Mouse (Mus musculus) forebrain, postnatal 0 days (tissue): ENCODE measurements at regions not wholly inside any gene's neighbourhood (a gene's known extent, or its start where the extent isn't known, plus 50 kb on each side); places are given as distances from the start of the nearest gene placed in this dataset.

Source experiments
- ATAC-seq: fragments of 200-750 bp; cut with Nextera tagmentation; 2 replicates; pipeline ENCODE4 v1.8.0; 2017; ENCODE audit warnings: mild to moderate bottlenecking, moderate library complexity
- DNase-seq: peaks from one replicate; pipeline ENCODE4 v3.0.0-alpha.2; 2015
- H3K27ac ChIP-seq: fragments of 300-500 bp; sonication (generic); 2 replicates; pipeline ENCODE4 v1.5.1; 2014; ENCODE audit warnings: low read depth, mild to moderate bottlenecking, antibody characterized with exemption, low read length, moderate library complexity, mixed read lengths
- H3K27me3 ChIP-seq: fragments of 300-500 bp; sonication (generic); 2 replicates; pipeline ENCODE4 v1.6.1; 2014; ENCODE audit warnings: mild to moderate bottlenecking, low read length, mixed read lengths; ENCODE audit not compliant: insufficient read depth
- H3K36me3 ChIP-seq: fragments of 300-500 bp; sonication (generic); 2 replicates; pipeline ENCODE4 v1.6.1; 2014; ENCODE audit warnings: mild to moderate bottlenecking, moderate library complexity; ENCODE audit not compliant: insufficient read depth
- H3K4me1 ChIP-seq: fragments of 300-500 bp; sonication (generic); 2 replicates; pipeline ENCODE4 v1.6.1; 2014; ENCODE audit warnings: antibody characterized with exemption; ENCODE audit not compliant: insufficient read depth
- H3K4me2 ChIP-seq: fragments of 300-500 bp; sonication (generic); 2 replicates; pipeline ENCODE4 v1.6.1; 2014; ENCODE audit warnings: low read depth, mild to moderate bottlenecking, moderate library complexity
- H3K4me3 ChIP-seq: fragments of 300-500 bp; sonication (generic); 2 replicates; pipeline ENCODE4 v1.5.1; 2014; ENCODE audit warnings: low read depth, low read length, mixed read lengths
- H3K9ac ChIP-seq: fragments of 300-500 bp; sonication (generic); 2 replicates; pipeline ENCODE4 v1.6.1; 2014; ENCODE audit warnings: mild to moderate bottlenecking
- H3K9me3 ChIP-seq: fragments of 300-500 bp; sonication (generic); 2 replicates; pipeline ENCODE4 v1.6.1; 2016; ENCODE audit warnings: low read length
- CTCF ChIP-seq: sonication (generic); IDR thresholded peaks from 2 replicates; pipeline ENCODE4 v1.5.1; 2016; ENCODE audit warnings: antibody characterized with exemption, control low read depth, low read depth
- WGBS: fragments of 180-500 bp; shearing (Covaris S2); extraction: QIAGEN DNeasy Blood & Tissue Kit; methylation state at CpG from one replicate; pipeline ENCODE4 v1.1.7; 2014; 5-methylcytosine and 5-hydroxymethylcytosine counted together

GRCm38 (mm10) chr3:78077822-78078221 lies 1208.5 kb downstream of the Rapgef2 start:
- H3K27me3 ChIP-seq, result no peaks in the 10 kb centered on the region
- no peak overlapping the region for H3K27ac ChIP-seq
- H3K9me3 ChIP-seq, result no peaks in the 10 kb centered on the region
- H3K4me2 ChIP-seq, result no peak overlapping the region
- no peak for TF ChIP-seq CTCF
- DNase-seq (no peak), ATAC-seq (no peak)
- H3K36me3 ChIP-seq, result no peaks in the 10 kb centered on the region
- 86% methylated on average over 2 of the region's 2 CpGs for WGBS
- H3K4me1 ChIP-seq, result no peaks in the 10 kb centered on the region
- no peak overlapping the region for H3K4me3 ChIP-seq
- H3K9ac ChIP-seq, result no peak overlapping the region

DNA sequence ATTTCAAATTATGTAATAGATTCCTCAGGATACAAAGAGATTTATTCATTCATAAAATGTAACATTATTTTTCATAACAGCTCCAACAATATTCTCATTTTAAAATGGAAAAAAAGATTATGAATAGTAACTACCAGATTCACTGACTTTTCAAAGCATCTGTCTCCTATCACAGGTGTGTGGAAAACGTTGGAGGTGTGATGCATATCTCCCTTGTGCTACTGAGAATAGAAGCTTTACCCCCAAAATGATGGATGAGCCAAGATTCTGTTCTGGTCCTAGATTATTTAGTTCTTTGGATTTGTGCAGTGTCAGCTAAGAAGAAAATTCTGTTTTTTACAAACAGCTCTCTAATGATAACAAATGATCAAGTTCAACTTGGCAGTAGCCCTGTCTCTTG lies 1209.0 kb downstream of the Rapgef2 start:
- Histone ChIP-seq H3K9me3 (no peaks in the 10 kb centered on the region), H3K27me3 (no peaks in the 10 kb centered on the region), H3K36me3 (no peaks in the 10 kb centered on the region), H3K9ac (no peak overlapping the region), H3K4me2 (no peak overlapping the region), H3K27ac (no peak overlapping the region), H3K4me1 (no peaks in the 10 kb centered on the region), H3K4me3 (no peak overlapping the region)
- TF ChIP-seq CTCF, result no peak
- no peak for ATAC-seq
- DNase-seq, result no peak
- 50% methylated on average over 1 of the region's 1 CpGs for WGBS

DNA sequence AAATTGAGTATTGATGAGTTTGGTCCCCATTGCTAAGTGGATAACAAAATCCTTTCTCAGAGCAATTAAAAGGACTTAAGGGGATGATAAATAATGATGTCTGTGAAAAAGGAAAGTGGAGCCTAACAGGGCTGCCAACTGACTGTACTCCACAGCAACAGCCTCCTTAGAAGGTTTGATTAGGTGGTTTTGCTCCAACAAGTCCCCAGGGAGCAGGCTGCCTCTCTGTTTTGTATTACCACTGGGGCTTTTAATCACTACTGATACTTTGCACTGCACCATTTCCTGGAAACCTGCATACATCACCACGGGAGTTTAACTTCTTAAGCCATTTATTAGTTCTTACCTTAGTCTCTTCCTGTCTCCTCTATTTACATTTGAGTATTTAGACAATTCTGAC lies 1213.3 kb downstream of the Rapgef2 start:
- H3K36me3 ChIP-seq, result no peaks in the 10 kb centered on the region
- ATAC-seq (no peak), DNase-seq (no peak)
- no peaks in the 10 kb centered on the region for H3K4me1 ChIP-seq
- no peak overlapping the region for H3K4me3 ChIP-seq
- no peaks in the 10 kb centered on the region for H3K27me3 ChIP-seq
- H3K9ac ChIP-seq, result no peak overlapping the region
- no peak overlapping the region for H3K4me2 ChIP-seq
- no peak overlapping the region for H3K27ac ChIP-seq
- no peak for TF ChIP-seq CTCF
- 43% methylated on average over 1 of the region's 1 CpGs for WGBS
- H3K9me3 ChIP-seq, result no peaks in the 10 kb centered on the region

DNA sequence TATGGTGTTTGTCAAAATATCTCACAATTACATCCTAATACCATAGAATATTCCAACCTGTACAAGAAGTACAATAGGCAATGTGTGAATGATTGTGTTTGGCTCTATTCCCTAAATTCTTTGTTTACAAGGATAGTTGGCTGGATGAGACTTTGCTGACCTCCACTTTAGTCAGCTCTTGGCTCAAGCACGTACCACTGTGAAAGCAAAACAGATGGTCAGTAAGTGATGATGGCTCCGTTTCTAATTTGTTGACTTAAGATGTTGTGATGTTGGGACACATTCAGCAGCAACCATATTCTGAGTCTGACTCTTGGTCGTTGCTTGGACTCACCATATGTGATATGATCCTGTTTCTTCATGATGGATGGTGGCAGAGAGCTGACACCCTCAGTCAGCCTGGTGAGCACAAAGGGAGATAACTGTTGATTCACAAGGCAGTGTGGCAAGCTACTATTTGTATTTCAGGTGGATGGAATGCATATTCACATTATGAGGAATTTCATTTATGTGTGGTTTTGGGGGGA lies 1219.1 kb downstream of the Rapgef2 start:
- no peak overlapping the region for H3K9ac ChIP-seq
- H3K4me1 ChIP-seq, result no peaks in the 10 kb centered on the region
- ATAC-seq (no peak), DNase-seq (no peak)
- no peak for TF ChIP-seq CTCF
- H3K4me3 ChIP-seq, result no peak overlapping the region
- no peak overlapping the region for H3K27ac ChIP-seq
- no peaks in the 10 kb centered on the region for H3K9me3 ChIP-seq
- H3K36me3 ChIP-seq, result no peaks in the 10 kb centered on the region
- no peak overlapping the region for H3K4me2 ChIP-seq
- WGBS, result 59% methylated on average over 3 of the region's 3 CpGs
- H3K27me3 ChIP-seq, result no peaks in the 10 kb centered on the region

- Histone ChIP-seq H3K9ac (no peak overlapping the region), H3K4me1 (no peaks in the 10 kb centered on the region), H3K36me3 (no peaks in the 10 kb centered on the region), H3K4me2 (no peak overlapping the region), H3K9me3 (no peaks in the 10 kb centered on the region), H3K27me3 (no peaks in the 10 kb centered on the region), H3K27ac (no peak overlapping the region), H3K4me3 (no peak overlapping the region)
- TF ChIP-seq CTCF, result no peak
- DNase-seq (no peak), ATAC-seq (no peak)
- WGBS, result 77% methylated on average over 4 of the region's 4 CpGs
Measured at GRCm38 (mm10) chr3:78066336-78066735, 1220.0 kb downstream of the Rapgef2 start.

GRCm38 (mm10) chr3:78062549-78062948 lies 1223.8 kb downstream of the Rapgef2 start:
- Histone ChIP-seq H3K9ac (no peak overlapping the region), H3K9me3 (no peaks in the 10 kb centered on the region), H3K4me3 (no peak overlapping the region), H3K27ac (no peak overlapping the region), H3K4me2 (no peak overlapping the region), H3K4me1 (0 out of 2 replicates have a peak, but pooled peaks cover 5% of the 10 kb centered on the region), H3K36me3 (no peaks in the 10 kb centered on the region), H3K27me3 (no peaks in the 10 kb centered on the region)
- 84% methylated on average over 3 of the region's 3 CpGs for WGBS
- ATAC-seq (no peak), DNase-seq (no peak)
- no peak for TF ChIP-seq CTCF

DNA sequence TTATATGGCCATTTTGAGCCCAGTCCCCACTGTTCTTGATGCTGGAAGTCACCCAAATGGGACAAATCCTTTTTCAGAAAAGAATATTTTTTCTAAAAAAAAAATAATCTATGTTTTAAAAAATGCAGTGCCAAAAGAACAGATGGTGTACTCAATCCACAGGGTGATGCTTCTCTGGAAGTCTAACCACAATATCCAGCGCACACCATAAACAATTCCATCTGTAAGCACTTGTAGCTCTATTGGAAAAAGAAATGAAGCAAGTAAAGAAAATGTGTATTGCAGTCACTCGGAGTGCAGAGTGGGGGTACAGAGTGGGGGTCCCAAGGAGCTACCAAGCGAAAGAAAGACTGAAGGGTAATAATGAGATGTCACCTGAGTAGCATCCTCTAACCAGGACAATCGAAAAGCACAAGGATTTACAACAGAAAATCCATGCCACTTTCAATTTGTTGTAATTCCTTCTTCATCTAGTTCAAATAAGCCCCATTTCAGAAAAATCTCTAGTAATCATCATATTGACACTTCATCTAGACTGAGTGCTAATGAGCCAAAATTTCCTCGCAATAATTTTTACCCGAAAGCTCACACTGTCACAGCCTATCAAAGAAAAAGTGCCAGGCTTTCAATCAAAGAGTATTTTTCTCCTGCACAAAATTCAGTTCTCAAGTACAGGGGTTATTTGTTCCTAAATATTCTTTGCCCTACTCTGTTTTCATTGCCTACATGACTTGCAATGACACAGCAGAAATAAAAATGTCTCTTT lies 1226.3 kb downstream of the Rapgef2 start:
- peak; percentile 59 for ATAC-seq
- TF ChIP-seq CTCF, result no peak
- Histone ChIP-seq H3K36me3 (no peaks in the 10 kb centered on the region), H3K9ac (no peak overlapping the region), H3K4me1 (0 out of 2 replicates have a peak, but pooled peaks cover 5% of the 10 kb centered on the region), H3K4me3 (no peak overlapping the region), H3K9me3 (no peaks in the 10 kb centered on the region), H3K4me2 (no peak overlapping the region), H3K27me3 (no peaks in the 10 kb centered on the region), H3K27ac (no peak overlapping the region)
- DNase-seq, result peak; percentile 29
- WGBS, result 52% methylated on average over 6 of the region's 6 CpGs
